Mouse (Mus musculus): ENCODE measurements around the gene Dtx3l.
"Not testable (repeated sequence)": the region's sequence is repeated elsewhere in the genome, so short reads cannot be mapped to it uniquely, and the experiment has no call there.

Dtx3l gene

DNA sequence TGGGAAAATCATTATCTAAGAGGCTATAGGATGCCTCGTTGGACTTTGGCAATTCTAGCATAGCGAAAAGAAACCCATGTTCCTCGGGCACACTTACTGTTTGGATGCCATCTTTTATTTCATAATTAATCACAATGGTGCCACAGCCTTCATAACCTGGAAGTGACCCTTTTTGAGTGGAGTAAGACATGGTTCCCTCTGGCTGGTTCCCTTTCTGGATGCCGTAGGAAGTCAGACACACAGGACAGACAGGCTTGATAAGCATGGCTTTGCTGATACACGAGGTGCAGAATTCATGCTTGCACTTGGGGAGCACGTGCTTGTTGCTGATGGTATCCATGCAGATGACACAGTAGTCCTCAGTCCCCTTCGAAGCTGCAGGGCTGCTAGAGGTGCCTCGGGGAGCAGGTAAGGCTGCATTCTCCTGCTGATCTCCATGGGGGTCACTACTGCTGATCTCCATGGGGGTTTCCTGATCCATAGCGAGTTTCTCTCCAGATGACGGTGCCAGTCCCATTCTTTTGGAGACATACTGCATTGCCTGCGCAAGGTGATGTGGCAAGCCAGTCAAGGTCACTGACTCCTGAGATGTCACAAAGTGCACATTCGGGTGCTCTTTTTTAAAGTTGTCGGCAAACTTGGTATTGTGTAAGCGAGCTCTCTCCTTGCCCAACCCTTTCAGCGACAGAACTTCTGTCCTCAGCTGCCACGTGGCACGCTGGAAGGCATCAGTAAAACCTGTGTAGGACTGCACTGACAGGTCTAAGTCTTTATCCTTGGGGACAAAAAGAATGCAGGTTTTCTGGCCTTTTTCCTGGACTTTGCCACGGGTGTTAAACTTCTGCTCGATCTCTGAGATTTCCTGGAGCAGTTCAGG is 6.5 kb downstream of the Dtx3l start:
- no peak for DNase-seq (ENCODE audit: low read depth in 1 of 2, low spot score in 2 of 2)

DNA sequence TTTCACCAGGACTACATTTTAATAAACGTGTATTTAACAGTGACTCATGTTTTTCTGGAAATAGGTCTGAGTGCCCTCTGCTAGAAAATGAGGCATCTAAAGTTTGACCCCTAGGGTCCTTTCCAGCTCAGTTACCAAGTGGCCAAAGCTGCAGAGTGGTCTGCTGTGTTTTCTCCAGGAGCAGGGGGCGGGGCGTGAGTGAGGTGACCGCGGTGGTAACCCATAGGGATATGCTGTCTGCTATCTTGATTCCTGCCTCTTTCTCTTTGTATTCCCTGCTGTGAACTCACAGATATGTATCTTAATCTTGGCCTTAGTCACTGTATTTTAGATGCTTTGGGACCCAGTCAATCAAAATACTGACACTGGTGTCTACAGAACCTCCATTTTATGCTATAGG is 14.6 kb downstream of the Dtx3l start:
- DNase-seq (ENCODE audit: low read depth in 1 of 2, low spot score in 2 of 2), result no peak

DNA sequence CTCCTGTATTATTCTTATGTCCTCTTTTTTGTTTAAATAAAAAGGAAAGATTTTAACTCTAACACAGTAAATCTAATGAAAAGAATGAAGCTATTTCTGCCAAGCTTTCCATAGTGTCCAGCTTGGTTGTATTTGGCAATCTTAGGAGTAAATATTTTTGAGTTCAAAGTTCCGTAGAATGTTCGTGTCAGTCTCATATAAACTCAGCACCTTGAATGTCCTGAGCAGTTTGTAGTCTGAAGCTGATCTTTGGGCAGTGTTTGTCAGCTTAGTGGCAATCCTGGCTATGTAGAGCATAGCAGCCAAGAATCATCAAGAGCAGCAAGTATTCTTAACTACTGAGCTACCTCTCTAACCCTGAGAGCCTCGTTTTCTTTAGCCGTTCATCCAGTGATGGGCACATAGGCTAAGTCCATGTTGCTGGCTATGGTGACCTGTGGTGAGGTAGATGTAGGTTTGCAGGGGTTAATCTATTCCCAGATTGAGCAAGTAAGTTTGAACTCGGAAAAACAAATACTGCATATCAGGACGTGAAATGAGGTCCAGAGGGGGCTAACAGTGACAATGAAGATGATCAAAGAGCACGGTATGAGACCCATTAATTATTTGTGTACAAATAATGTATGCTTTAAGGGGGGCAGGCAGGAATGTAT is 15.3 kb downstream of the Dtx3l start:
- DNase-seq (ENCODE audit: low read depth in 1 of 2, low spot score in 2 of 2), result no peak

DNA sequence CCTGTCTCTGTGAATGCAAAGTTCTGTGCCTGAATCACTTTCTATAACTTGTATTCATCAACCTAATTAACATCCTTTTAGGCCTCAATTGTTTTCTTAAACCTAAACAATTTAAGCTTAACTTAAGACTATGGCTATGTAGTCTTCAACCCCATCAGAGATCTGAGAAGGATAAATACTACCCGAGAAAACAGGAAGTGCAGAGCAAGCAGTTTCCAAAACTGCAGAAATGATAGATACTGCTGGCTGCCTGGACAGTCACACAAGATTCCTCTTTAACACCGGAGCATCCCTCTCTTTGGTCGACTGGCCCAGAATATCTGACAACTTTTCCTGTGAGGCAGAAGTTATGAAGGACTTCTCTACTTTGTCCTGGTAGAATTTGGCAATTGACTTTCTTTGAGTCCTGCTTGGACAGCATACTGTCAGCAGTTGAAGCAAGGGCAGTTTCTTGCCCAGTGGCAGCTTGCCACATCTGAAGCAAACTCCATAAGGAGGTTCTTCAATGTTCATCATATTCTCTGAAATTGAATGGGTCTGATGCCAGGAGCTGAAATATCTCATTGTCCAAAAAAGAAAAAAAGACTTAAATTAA is 16.6 kb downstream of the Dtx3l start:
- no peak for DNase-seq (ENCODE audit: low read depth in 1 of 2, low spot score in 2 of 2)

- no peak for DNase-seq (ENCODE audit: low read depth in 1 of 2, low spot score in 2 of 2)
Observed at GRCm38 (mm10) chr16:35921676-35922235, 17.2 kb downstream of the Dtx3l start.

GRCm38 (mm10) chr16:35918721-35919543 is 20.0 kb downstream of the Dtx3l start:
- no peak for DNase-seq (ENCODE audit: low read depth in 1 of 2, low spot score in 2 of 2)

GRCm38 (mm10) chr16:35914301-35914700 is 24.6 kb downstream of the Dtx3l start:
- no peak for DNase-seq (ENCODE audit: low read depth in 1 of 2, low spot score in 2 of 2)

DNA sequence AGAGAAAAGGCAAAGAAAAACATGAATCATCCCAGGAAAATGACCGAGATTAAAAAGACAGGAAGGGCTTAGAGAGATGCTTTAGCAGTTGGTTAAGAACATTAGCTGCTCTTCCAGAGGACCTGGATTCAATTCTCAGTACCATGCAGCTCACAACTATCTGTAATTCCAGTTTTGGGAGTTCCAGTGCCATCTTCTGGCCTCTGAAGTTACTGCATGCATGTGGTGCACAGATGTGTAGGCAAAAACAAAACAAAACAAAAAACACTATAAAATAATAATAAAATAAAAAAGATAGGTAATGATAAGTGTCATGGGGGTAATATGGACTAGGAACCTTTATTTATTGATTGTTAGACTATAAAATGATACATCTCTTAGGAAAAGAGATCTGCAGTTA is 25.4 kb downstream of the Dtx3l start:
- no peak for DNase-seq (ENCODE audit: low read depth in 1 of 2, low spot score in 2 of 2)

- no peak for DNase-seq (ENCODE audit: low read depth in 1 of 2, low spot score in 2 of 2)
Observed at GRCm38 (mm10) chr16:35911449-35911848, 27.5 kb downstream of the Dtx3l start.

- DNase-seq (ENCODE audit: low read depth in 1 of 2, low spot score in 2 of 2), result no peak
Observed at GRCm38 (mm10) chr16:35907432-35908201, 31.3 kb downstream of the Dtx3l start.

- no peak for DNase-seq (ENCODE audit: low read depth in 1 of 2, low spot score in 2 of 2)
Observed at GRCm38 (mm10) chr16:35906887-35907286, 32.1 kb downstream of the Dtx3l start.

- DNase-seq (ENCODE audit: low read depth in 1 of 2, low spot score in 2 of 2), result no peak
Observed at GRCm38 (mm10) chr16:35905819-35906485, 33.0 kb downstream of the Dtx3l start.

DNA sequence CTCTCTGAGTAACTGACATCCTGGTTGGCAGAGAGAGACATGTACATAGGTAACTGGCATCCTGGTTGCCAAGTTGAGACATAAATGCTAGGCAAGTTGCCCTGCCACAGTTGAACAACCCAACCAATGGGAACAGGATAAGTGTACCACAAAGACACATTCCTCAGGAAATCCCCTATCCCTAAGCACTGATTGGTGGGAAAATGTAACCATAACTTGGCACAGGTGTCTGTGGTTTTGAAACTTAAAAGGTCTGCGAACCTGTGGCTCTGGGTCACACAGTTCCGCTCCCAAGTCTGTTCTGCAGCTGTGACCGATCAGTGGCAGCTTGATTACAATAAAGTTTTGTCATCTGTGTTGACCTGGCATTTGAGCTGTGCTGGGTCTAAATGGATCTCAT is 33.6 kb downstream of the Dtx3l start:
- no peak for DNase-seq (ENCODE audit: low read depth in 1 of 2, low spot score in 2 of 2)

GRCm38 (mm10) chr16:35904121-35904736 is 34.7 kb downstream of the Dtx3l start:
- DNase-seq (ENCODE audit: low read depth in 1 of 2, low spot score in 2 of 2), result no peak

DNA sequence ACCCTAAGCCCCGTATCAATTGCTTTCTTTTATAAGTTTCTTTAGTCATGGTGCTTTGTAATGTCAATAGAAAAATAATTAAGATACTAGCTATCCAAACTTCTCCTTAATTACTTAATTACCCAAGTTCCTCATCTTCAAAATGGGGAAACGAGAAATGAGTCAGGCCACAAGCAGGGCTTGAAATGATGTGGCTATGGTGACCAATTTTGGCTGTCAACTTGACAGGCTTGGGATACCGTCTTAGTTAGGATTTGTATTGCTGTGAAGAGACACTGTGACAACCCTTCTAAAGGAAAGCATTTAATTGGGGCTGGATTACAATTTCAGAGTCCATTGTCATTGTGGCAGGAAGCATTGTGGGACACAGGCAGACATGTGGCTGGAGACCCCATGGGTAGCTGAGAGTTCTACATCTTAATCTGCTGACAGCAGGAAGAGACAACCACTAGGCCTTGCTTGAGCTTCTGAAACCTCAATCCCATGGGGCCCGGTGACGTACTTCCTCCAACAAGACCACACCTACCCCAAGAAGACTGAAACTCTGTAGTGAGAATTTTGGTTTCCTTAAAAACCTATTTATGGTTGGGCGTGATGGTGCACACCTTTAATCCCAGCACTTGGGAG is 35.8 kb downstream of the Dtx3l start:
- peak; percentile 33 to 52 for DNase-seq (ENCODE audit: low read depth in 1 of 2, low spot score in 2 of 2)

DNA sequence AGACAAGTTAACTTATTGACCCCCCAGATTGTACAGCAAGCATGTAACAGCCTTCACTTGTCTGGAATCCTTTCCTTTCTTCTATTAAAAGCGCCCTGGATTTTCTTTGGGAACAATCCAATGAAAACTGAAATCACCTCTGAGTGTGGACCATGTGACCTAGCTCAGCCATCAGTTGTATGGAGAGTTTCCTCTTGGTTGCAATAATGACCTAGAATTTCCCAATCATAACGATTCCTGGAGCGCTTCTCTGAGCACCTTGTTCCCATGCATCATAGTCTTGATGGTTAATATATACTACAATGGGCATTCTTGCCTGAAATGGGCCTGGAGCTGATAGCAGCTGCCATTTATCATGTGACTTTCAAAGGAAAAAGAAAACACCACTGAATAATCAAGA is 38.4 kb downstream of the Dtx3l start:
- no peak for DNase-seq (ENCODE audit: low read depth in 1 of 2, low spot score in 2 of 2)

DNA sequence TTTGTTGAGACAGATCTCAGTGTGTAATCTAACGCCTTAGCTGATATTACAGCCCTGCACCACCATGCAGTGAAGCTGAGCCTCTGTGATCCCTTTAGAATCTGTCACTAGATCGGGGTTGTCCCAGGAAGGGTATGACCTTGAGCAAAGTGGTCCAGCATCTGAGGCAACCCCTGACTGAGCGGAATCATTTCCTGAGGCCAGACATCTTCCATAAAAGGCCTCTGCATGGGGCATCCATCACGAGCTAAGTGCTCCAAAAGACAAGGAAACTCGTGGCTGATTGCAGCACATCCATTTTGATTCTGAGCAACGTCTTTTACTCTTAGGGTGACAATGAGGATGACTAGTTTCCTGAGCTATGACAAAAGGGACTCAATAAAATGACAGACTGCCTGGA is 44.0 kb downstream of the Dtx3l start:
- no peak for DNase-seq (ENCODE audit: low read depth in 1 of 2, low spot score in 2 of 2)

DNA sequence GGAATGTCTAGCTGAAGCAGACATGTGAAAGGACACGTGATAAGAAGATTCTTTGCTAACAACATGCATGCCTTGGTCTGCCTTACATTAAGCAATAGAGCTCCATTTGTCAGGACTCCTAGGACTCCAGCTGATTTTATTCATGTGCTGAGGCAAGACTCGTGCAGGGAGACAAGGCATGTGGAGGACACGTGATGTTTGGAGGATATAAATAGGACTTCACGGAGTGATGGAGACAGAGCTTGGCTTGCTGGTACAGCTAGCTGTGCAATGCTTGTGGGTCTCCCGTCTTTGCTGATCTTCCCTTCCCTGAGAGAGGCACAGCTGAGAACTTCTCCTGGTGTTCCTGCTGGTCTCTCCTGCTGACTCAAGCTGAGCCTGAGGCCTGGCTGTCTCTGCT is 47.3 kb downstream of the Dtx3l start:
- not testable (repeated sequence) for DNase-seq (ENCODE audit: low read depth in 1 of 2, low spot score in 2 of 2)

GRCm38 (mm10) chr16:35890645-35891044 is 48.3 kb downstream of the Dtx3l start:
- DNase-seq (ENCODE audit: low read depth in 1 of 2, low spot score in 2 of 2), result no peak

Data from monocyte, adult 2 months (primary cell).